In genomic region chr12:40383718-40384117, GRCm38 (mm10) we compare ENCODE assay signal across 27 mouse cellular contexts.
DNase-seq lines count a peak whose midpoint lies in the region; ATAC-seq and TF ChIP-seq lines count a peak whose summit lies in the region.
"Had no signal": no experiment of that assay in that cellular context is flagged by ENCODE, and none has a peak within 500 bp of the region (broad histone marks: within the 10 kb centered on the region; RNA-seq: fewer than 3 reads in every experiment).

No protein-coding gene starts in this region.

- no peaks in the 10 kb centered on the region for H3K36me3 ChIP-seq in heart, postnatal 0 days (replicated peaks; ENCODE audit: control insufficient read depth, insufficient read depth, low read length)
- no peaks in the 10 kb centered on the region for H3K36me3 ChIP-seq in midbrain, embryonic 11.5 days (ENCODE audit: control insufficient read depth, insufficient read depth, low read length)
- H3K36me3 ChIP-seq: embryonic facial prominence, embryonic 13.5 days; forebrain, embryonic 12.5 days; hindbrain, embryonic 12.5 days; limb, embryonic 12.5 days; liver, embryonic 15.5 days; midbrain, embryonic 12.5 days; neural tube, embryonic 12.5 days had no signal

- H3K4me2 ChIP-seq in heart, postnatal 0 days (ENCODE audit: low read depth, low read length): no peak overlapping the region
- no peak overlapping the region for H3K4me2 ChIP-seq in midbrain, embryonic 11.5 days
- H3K4me2 ChIP-seq: embryonic facial prominence, embryonic 13.5 days; forebrain, embryonic 12.5 days; hindbrain, embryonic 12.5 days; limb, embryonic 12.5 days; liver, embryonic 15.5 days; lung, embryonic 14.5 days; midbrain, embryonic 12.5 days; neural tube, embryonic 12.5 days had no signal

- DNase-seq in heart, postnatal 0 days (ENCODE audit: low spot score): peak; percentile 26
- no peak for DNase-seq in heart, adult 8-10 months (ENCODE audit: low spot score)
- DNase-seq in right cerebral cortex, adult 18-20 months: peak; percentile 23
- DNase-seq in right cerebral cortex, adult 2 months (ENCODE audit: low spot score in 2 of 2): no peak
- DNase-seq in brain, adult 2 months (ENCODE audit: low read depth, low spot score): peak; percentile 60
- DNase-seq in midbrain, embryonic 11.5 days (ENCODE audit: low spot score, missing footprints): no peak
- DNase-seq: adrenal gland, postnatal 10 days; cerebellum, adult 11-12 months; cerebellum, adult 9-11 months; gastrocnemius, postnatal 25 days; kidney, adult 8-10 months; kidney, postnatal 4 days; lung, postnatal 14 days had no signal

- WGBS in heart, postnatal 0 days: 45% methylated on average over 6 of the region's 6 CpGs
- 93% methylated on average over 6 of the region's 6 CpGs for WGBS in midbrain, embryonic 11.5 days

- no peaks in the 10 kb centered on the region for H3K9me3 ChIP-seq in heart, postnatal 0 days (replicated peaks; ENCODE audit: control insufficient read depth, low read length)
- H3K9me3 ChIP-seq in midbrain, embryonic 11.5 days (ENCODE audit: control insufficient read depth, low read length): no peaks in the 10 kb centered on the region
- H3K9me3 ChIP-seq: embryonic facial prominence, embryonic 13.5 days; forebrain, embryonic 12.5 days; hindbrain, embryonic 12.5 days; limb, embryonic 12.5 days; liver, embryonic 15.5 days; midbrain, embryonic 12.5 days; neural tube, embryonic 12.5 days had no signal

- H3K4me1 ChIP-seq in heart, postnatal 0 days (ENCODE audit: control insufficient read depth, insufficient read depth): peaks cover 9% of the 10 kb centered on the region
- no peaks in the 10 kb centered on the region for H3K4me1 ChIP-seq in midbrain, embryonic 11.5 days (ENCODE audit: control insufficient read depth, insufficient read depth, low read length)
- H3K4me1 ChIP-seq: forebrain, embryonic 12.5 days; liver, embryonic 15.5 days; midbrain, embryonic 12.5 days; neural tube, embryonic 12.5 days had no signal

- H3K27me3 ChIP-seq in heart, postnatal 0 days (ENCODE audit: control insufficient read depth, insufficient read depth, low read length): no peaks in the 10 kb centered on the region
- H3K27me3 ChIP-seq in midbrain, embryonic 11.5 days (ENCODE audit: control insufficient read depth, insufficient read depth, low read length): no peaks in the 10 kb centered on the region
- H3K27me3 ChIP-seq: embryonic facial prominence, embryonic 13.5 days; forebrain, embryonic 12.5 days; hindbrain, embryonic 12.5 days; limb, embryonic 12.5 days; liver, embryonic 15.5 days; midbrain, embryonic 12.5 days; neural tube, embryonic 12.5 days had no signal

- no peak overlapping the region for H3K27ac ChIP-seq in heart, postnatal 0 days (ENCODE audit: low read depth)
- H3K27ac ChIP-seq in midbrain, embryonic 11.5 days (ENCODE audit: low read depth, low read length): no peak overlapping the region
- H3K27ac ChIP-seq: embryonic facial prominence, embryonic 13.5 days; forebrain, embryonic 12.5 days; hindbrain, embryonic 12.5 days; hindbrain, postnatal 0 days; kidney, postnatal 0 days; limb, embryonic 12.5 days; liver, embryonic 15.5 days; midbrain, embryonic 12.5 days; neural tube, embryonic 12.5 days had no signal

- no peak for ATAC-seq in heart, postnatal 0 days (ENCODE audit: insufficient read depth, low read depth)
- no peak for ATAC-seq in midbrain, embryonic 11.5 days (ENCODE audit: low FRiP score)
- ATAC-seq: activated CD4-positive, CD25-positive, alpha-beta regulatory T cell, adult 4 months; hindbrain, postnatal 0 days; intestine, embryonic 16.5 days had no signal

- H3K4me3 ChIP-seq in heart, postnatal 0 days (ENCODE audit: low read depth, low read length): no peak overlapping the region
- no peak overlapping the region for H3K4me3 ChIP-seq in midbrain, embryonic 11.5 days (ENCODE audit: low read depth, low read length)
- H3K4me3 ChIP-seq: embryonic facial prominence, embryonic 13.5 days; forebrain, embryonic 12.5 days; hindbrain, embryonic 12.5 days; left cerebral cortex, adult 2 months; limb, embryonic 12.5 days; liver, embryonic 15.5 days; midbrain, embryonic 12.5 days; myocyte; neural tube, embryonic 12.5 days had no signal

- no peak for TF ChIP-seq CTCF in heart, postnatal 0 days (IDR thresholded peaks at IDR 0.05; ENCODE audit: low read depth)

- no peak for TF ChIP-seq EP300 in heart, postnatal 0 days (IDR thresholded peaks at IDR 0.05; ENCODE audit: low read depth)

- no peak overlapping the region for H3K9ac ChIP-seq in heart, postnatal 0 days (replicated peaks; ENCODE audit: low read depth, low read length)
- H3K9ac ChIP-seq in midbrain, embryonic 11.5 days (ENCODE audit: low read length): no peak overlapping the region
- H3K9ac ChIP-seq: embryonic facial prominence, embryonic 13.5 days; forebrain, embryonic 12.5 days; hindbrain, embryonic 12.5 days; limb, embryonic 12.5 days; liver, embryonic 15.5 days; lung, embryonic 14.5 days; midbrain, embryonic 12.5 days; neural tube, embryonic 12.5 days had no signal

Comparison
In these comparisons a context has a peak if more than half of its experiments do, and no peak if none do; other contexts are left out.
1. DNase-seq: peak in heart, postnatal 0 days (single experiment), right cerebral cortex, adult 18-20 months (single experiment) and brain, adult 2 months (single experiment); none in heart, adult 8-10 months (single experiment), right cerebral cortex, adult 2 months (0 of 2) and midbrain, embryonic 11.5 days (single experiment).